Mouse (Mus musculus) heart, postnatal 0 days (tissue): ENCODE data around the gene Smarcb1. TPM values are rescaled to one million over a fixed set of nuclear protein-coding genes. Genes with fewer than 3 reads are reported as not detected.

Source experiments
- ATAC-seq: fragments of 200-750 bp; cut with Nextera tagmentation; 2 replicates; pipeline ENCODE4 v1.8.0; 2017; ENCODE audit warnings: low read depth, moderate number of reproducible peaks, moderate library complexity; ENCODE audit not compliant: insufficient read depth
- DNase-seq: peaks from one replicate; pipeline ENCODE4 v3.0.0-alpha.2; 2016; ENCODE audit warnings: low spot score
- H3K27ac ChIP-seq: fragments of 300-500 bp; sonication (generic); 2 replicates; pipeline ENCODE4 v1.5.1; 2014; ENCODE audit warnings: low read depth, mild to moderate bottlenecking
- H3K27me3 ChIP-seq: fragments of 300-500 bp; sonication (generic); 2 replicates; pipeline ENCODE4 v1.6.1; 2014; ENCODE audit warnings: low read length, mixed read lengths; ENCODE audit not compliant: control insufficient read depth, insufficient read depth
- H3K36me3 ChIP-seq: fragments of 300-500 bp; sonication (generic); replicated peaks from 2 replicates; pipeline ENCODE4 v1.6.1; 2014; ENCODE audit warnings: low read length, mixed read lengths; ENCODE audit not compliant: control insufficient read depth, insufficient read depth
- H3K4me1 ChIP-seq: fragments of 300-500 bp; sonication (generic); 2 replicates; pipeline ENCODE4 v1.6.1; 2014; ENCODE audit warnings: antibody characterized with exemption; ENCODE audit not compliant: control insufficient read depth, insufficient read depth
- H3K4me2 ChIP-seq: fragments of 300-500 bp; sonication (generic); 2 replicates; pipeline ENCODE4 v1.6.1; 2014; ENCODE audit warnings: low read depth, mild to moderate bottlenecking, low read length, moderate library complexity
- H3K4me3 ChIP-seq: fragments of 300-500 bp; sonication (generic); 2 replicates; pipeline ENCODE4 v1.5.1; 2014; ENCODE audit warnings: low read depth, low read length
- H3K9ac ChIP-seq: fragments of 300-500 bp; sonication (generic); replicated peaks from 2 replicates; pipeline ENCODE4 v1.6.1; 2014; ENCODE audit warnings: low read depth, low read length, mixed read lengths
- H3K9me3 ChIP-seq: fragments of 300-500 bp; sonication (generic); replicated peaks from 2 replicates; pipeline ENCODE4 v1.6.1; 2016; ENCODE audit warnings: low read length; ENCODE audit not compliant: control insufficient read depth
- CTCF ChIP-seq: IDR thresholded peaks from 2 replicates; pipeline ENCODE4 v1.5.1; 2016; ENCODE audit warnings: antibody characterized with exemption, control low read depth, low read depth
- EP300 ChIP-seq: IDR thresholded peaks from 2 replicates; pipeline ENCODE4 v1.6.1; 2016; ENCODE audit warnings: antibody characterized with exemption, low read depth
- WGBS: fragments of 180-500 bp; shearing (Covaris S2); extraction: QIAGEN DNeasy Blood & Tissue Kit; methylation state at CpG from one replicate; pipeline ENCODE4 v1.1.7; 2014; 5-methylcytosine and 5-hydroxymethylcytosine counted together
- polyA plus RNA-seq: library from polyadenylated mRNA; unstranded; fragments of >200 nt; fragmentation: Nextera tagmentation; extraction: Ambion mirVana; gene quantifications from 2 replicates; pipeline ENCODE4 v1.2.1, GENCODE M21; 2015
- total RNA-seq: library from RNA; depleted of rRNA; stranded (reverse); fragments of >200 nt; gene quantifications from 2 replicates; pipeline ENCODE4 v1.2.3, GENCODE M21; 2014; ENCODE audit warnings: low replicate concordance

Gene Smarcb1
- total and polyA plus RNA-seq, 2 experiments from 2014 or later: 45.7 to 63.9 TPM

DNA sequence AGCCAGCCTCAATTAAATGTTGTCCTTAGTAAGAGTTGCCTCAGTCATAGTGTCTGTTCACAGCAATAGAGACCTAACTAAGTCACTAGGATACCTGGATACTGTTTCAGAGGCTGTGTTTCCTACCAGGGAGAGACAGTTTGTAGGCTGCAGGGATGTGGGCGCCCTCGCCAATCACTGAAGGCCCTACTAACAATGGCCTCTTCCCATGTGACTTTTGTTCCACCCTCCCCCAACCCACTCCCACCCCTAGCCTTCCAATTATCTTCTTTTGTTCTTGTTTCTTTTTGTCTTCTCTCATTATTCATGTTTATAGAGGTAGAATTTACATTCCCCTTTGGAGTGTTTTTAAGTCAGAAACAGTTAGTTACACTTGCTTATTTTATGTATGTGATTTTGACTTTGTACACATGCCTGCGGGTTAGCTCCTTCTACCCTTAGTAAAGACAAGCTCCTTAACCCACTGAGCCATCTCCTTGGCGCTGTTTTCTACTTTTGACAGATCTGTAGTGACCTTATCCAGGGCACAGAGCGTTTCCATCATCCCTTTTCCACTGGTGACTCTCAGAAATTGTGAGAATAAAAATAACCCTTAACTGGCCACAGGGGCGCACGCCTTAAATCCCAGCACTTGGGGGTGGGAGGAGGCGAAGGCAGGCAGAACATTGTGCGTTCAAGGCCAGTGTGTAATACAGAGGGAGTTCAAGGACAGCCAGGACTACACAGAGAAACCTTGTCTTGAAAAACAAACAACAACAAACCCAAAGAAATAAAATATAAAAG lies 19.8 kb upstream of the Smarcb1 start:
- H3K4me3 ChIP-seq: no peak overlapping the region
- WGBS: 71% methylated on average over 9 of the region's 9 CpGs
- DNase-seq: no peak
- TF ChIP-seq EP300 (no peak), CTCF (no peak)
- no peaks in the 10 kb centered on the region for H3K36me3 ChIP-seq
- H3K27ac ChIP-seq: no peak overlapping the region
- no peak for ATAC-seq
- no peak overlapping the region for H3K4me2 ChIP-seq
- H3K27me3 ChIP-seq: no peaks in the 10 kb centered on the region
- no peak overlapping the region for H3K9ac ChIP-seq
- H3K4me1 ChIP-seq: peaks cover 15% of the 10 kb centered on the region; the same call in 1 of the 2 replicates
- H3K9me3 ChIP-seq: no peaks in the 10 kb centered on the region

DNA sequence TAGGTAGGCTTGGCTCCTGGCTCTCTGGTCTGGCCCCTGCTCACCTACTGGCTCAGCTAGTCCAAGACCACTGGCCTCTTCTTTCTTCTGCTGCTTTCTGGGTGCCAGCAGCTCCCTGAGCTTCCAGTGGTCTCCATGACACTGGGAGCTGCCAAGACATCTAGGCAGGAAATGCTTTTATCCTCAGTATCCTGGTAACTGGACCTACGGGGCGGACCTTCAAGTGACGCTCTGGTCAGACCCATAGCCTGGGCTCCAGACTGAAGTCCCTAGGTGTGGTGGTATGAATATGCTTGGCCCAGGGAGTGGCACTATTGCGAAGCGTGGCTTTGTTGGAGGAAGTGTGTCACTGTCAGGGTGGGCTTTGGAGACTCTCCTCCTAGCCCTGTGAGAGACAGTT lies 19.1 kb upstream of the Smarcb1 start, which contains the start of gene Gm867:
Gene Gm867 (minus strand): TSS at position 153 of the 400 bp plus-strand sequence.
- no peak within 1 kb of the TSS for H3K27ac ChIP-seq
- H3K27me3 ChIP-seq: no peaks in the 10 kb centered on the region
- no peak for TF ChIP-seq CTCF
- TF ChIP-seq EP300: no peak
- no peak within 1 kb of the TSS for H3K4me2 ChIP-seq
- 84% methylated on average over 5 of the region's 5 CpGs for WGBS
- no peak within 1 kb of the TSS for H3K9ac ChIP-seq
- no peaks in the 10 kb centered on the region for H3K9me3 ChIP-seq
- ATAC-seq (no peak), DNase-seq (no peak)
- H3K36me3 ChIP-seq: no peaks in the 10 kb centered on the region
- no peak within 1 kb of the TSS for H3K4me3 ChIP-seq
- H3K4me1 ChIP-seq: peaks cover 15% of the 10 kb centered on the region; the same call in 1 of the 2 replicates

DNA sequence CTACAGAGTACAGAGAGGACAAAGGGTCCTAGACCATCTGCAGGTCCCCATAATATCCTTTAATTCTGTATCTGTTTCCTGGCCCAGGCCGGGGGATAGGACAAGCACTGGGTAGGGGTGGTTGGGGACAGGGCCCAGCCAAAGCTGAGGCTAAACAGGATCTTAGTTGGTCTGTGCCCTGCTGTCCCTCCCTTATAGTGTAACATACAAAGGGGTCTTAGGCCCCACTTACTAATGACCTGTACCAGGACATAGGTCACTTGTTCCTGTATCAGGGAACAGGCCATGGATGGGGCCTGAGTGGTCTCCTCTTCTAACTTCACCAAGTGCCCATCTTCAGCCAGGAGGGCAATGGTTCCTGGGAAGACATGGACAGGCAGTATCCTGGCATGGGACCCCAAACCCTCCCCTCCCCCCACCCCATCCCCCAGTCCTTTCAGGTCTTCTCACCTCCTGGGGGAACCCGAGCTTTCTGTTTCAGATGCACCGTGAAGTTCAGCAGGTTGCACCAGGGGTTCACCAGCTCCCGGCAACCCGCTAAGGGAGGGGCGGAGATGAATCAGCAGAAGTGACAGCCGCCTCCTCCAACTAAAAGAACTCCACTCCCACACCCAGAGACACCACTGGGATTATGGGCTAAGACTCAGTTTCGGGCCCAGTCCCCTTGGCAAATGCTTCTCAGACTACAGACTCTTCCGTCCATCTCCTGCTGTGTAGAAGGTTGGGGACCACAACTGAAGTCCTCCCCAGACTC lies 18.2 kb upstream of the Smarcb1 start:
- Histone ChIP-seq H3K4me3 (no peak overlapping the region), H3K9ac (no peak overlapping the region), H3K9me3 (no peaks in the 10 kb centered on the region), H3K4me1 (peaks cover 15% of the 10 kb centered on the region; the same call in 1 of the 2 replicates), H3K27me3 (no peaks in the 10 kb centered on the region), H3K4me2 (no peak overlapping the region), H3K27ac (no peak overlapping the region), H3K36me3 (no peaks in the 10 kb centered on the region)
- WGBS: 54% methylated on average over 9 of the region's 9 CpGs
- no peak for TF ChIP-seq CTCF
- no peak for TF ChIP-seq EP300
- DNase-seq (no peak), ATAC-seq (no peak)

DNA sequence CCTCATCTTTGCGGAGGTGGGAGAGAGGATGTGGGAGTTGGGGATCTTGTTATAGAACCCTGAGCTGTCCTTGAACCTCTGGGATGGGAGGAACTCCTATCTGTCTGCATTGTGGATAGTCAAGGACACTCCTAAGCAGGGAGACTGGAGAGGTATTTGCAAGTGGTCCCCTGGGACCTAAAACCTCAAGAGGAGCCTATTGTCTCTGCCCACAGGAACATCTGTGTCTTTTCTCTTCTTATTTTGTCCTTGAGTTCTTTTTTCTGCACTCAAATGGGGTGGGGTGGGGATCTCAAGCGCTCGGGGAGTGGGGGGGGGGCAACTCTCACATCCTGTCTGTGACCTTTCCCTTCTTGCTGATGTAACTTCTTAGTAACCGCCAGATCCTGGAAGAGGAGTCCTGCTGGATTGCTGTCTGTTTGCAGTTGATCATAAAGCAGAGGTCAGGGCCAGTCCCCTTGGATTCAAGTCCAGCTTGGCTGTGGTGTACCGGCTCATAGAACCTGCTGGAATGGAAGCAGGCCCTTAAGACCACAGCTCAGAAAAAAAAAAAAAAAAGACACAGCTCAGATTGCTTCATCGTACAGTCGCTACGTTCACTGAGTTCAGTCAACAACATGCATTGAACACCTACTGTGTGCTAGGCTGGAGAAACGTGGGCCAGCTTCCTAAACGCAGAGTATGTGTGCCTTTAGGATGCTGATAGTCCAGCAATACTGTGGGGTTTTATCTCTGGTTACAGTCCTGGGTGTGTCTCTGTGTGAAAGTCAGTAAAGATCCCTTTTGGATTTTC lies 16.6 kb upstream of the Smarcb1 start:
- no peaks in the 10 kb centered on the region for H3K9me3 ChIP-seq
- 42% methylated on average over 10 of the region's 10 CpGs for WGBS
- peak overlapping the region; percentile 70 for H3K4me3 ChIP-seq
- H3K36me3 ChIP-seq: no peaks in the 10 kb centered on the region
- no peaks in the 10 kb centered on the region for H3K27me3 ChIP-seq
- no peak overlapping the region for H3K9ac ChIP-seq
- ATAC-seq: no peak
- peaks cover 5% of the 10 kb centered on the region; the same call in 1 of the 2 replicates for H3K4me1 ChIP-seq
- no peak for TF ChIP-seq CTCF
- TF ChIP-seq EP300: no peak
- H3K27ac ChIP-seq: 0 out of 2 replicates have a peak overlapping the region, but pooled peaks have one; percentile 16
- no peak for DNase-seq
- H3K4me2 ChIP-seq: peak overlapping the region; percentile 59
